Mouse (Mus musculus) layer of hippocampus, adult 11-12 months (tissue): ENCODE data around the gene Acot7.

ENCODE experiments used
- DNase-seq: peaks from one replicate; pipeline ENCODE4 v3.0.0; 2022; ENCODE audit warnings: low spot score

Acot7 gene

GRCm38 (mm10) chr4:152244545-152245522, 66.9 kb downstream of the Acot7 start:
- no peak for DNase-seq

GRCm38 (mm10) chr4:152246011-152246410, 68.1 kb downstream of the Acot7 start:
- DNase-seq, result peak; percentile 66

- DNase-seq, result no peak
Measured at GRCm38 (mm10) chr4:152247195-152247594, 69.3 kb downstream of the Acot7 start.

- DNase-seq, result no peak
Measured at GRCm38 (mm10) chr4:152250615-152251014, 72.7 kb downstream of the Acot7 start.

- DNase-seq, result no peak
Measured at GRCm38 (mm10) chr4:152253183-152253759, 75.3 kb downstream of the Acot7 start.

- peak; percentile 81 for DNase-seq
Measured at GRCm38 (mm10) chr4:152257070-152257469, 79.1 kb downstream of the Acot7 start.

- DNase-seq, result no peak
Measured at GRCm38 (mm10) chr4:152260451-152260850, 82.5 kb downstream of the Acot7 start.

- no peak for DNase-seq
Measured at GRCm38 (mm10) chr4:152262187-152262586, 84.3 kb downstream of the Acot7 start.

GRCm38 (mm10) chr4:152263089-152263488, 85.2 kb downstream of the Acot7 start:
- DNase-seq, result no peak

- DNase-seq, result no peak
Measured at GRCm38 (mm10) chr4:152263512-152264176, 85.7 kb downstream of the Acot7 start.

GRCm38 (mm10) chr4:152264177-152264530, 86.2 kb downstream of the Acot7 start:
- no peak for DNase-seq

GRCm38 (mm10) chr4:152264867-152265568, 87.1 kb downstream of the Acot7 start:
- DNase-seq, result no peak

GRCm38 (mm10) chr4:152265791-152266190, 87.9 kb downstream of the Acot7 start:
- DNase-seq, result no peak

GRCm38 (mm10) chr4:152266236-152266895, 88.4 kb downstream of the Acot7 start:
- DNase-seq, result no peak

- no peak for DNase-seq
Measured at GRCm38 (mm10) chr4:152267748-152268369, 89.9 kb downstream of the Acot7 start.

- DNase-seq, result no peak
Measured at GRCm38 (mm10) chr4:152269967-152270366, 92.0 kb downstream of the Acot7 start.

GRCm38 (mm10) chr4:152270599-152270998, 92.7 kb downstream of the Acot7 start:
- no peak for DNase-seq

- no peak for DNase-seq
Measured at GRCm38 (mm10) chr4:152271334-152271733, 93.4 kb downstream of the Acot7 start.

GRCm38 (mm10) chr4:152272006-152272405, 94.1 kb downstream of the Acot7 start:
- DNase-seq, result no peak

- no peak for DNase-seq
Measured at GRCm38 (mm10) chr4:152272449-152273049, 94.6 kb downstream of the Acot7 start.

- DNase-seq, result no peak
Measured at GRCm38 (mm10) chr4:152273191-152273590, 95.3 kb downstream of the Acot7 start.
